Mouse (Mus musculus): ENCODE results near the gene Tenm4.

DNA sequence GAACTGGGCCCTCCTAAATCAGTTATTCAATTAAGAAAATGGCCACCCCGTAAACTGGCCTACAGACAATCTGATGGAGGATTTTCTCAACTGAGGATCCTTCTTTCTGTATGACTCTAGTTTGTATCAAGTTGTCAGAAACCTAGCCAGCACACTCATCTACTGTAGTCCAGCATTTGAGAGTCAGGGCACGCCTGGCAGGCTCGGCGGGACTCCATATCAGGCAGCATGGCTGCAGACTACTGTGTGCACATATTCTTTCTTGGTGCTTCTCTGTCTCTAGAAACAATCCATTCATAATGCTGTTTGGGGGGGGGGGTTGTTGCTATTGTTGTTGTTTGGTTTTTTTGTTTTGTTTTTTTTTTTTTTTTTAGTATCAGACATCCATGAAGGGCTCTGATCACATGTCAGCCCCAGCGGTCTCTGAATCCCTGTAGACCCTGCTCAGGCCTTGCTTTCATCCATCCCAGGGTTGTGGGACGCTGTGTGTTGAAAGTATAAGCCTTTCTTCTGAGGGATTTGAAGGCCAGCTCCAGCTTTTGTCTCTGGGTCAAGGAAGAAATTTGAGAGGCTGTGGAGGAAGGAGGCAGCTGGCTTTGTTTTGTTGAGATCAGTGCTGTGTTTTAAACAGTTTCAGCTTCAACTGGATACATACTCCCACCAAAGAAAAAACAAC is 220.9 kb downstream of the Tenm4 start:
- TF ChIP-seq ZC3H11A (IDR thresholded peaks at IDR 0.05; ENCODE audit: low read depth, low read length) (no peak), JUND (conservative IDR thresholded peaks at IDR 0.05; ENCODE audit: low read depth, low read length) (no peak), CTCF (conservative IDR thresholded peaks at IDR 0.05 in 1 of 2, IDR thresholded peaks at IDR 0.05 in 1 of 2; ENCODE audit: low read depth in 2 of 2, low read length in 2 of 2) (no peak), POLR2A (IDR thresholded peaks at IDR 0.05; ENCODE audit: low read depth, low read length) (no peak), MAX (IDR thresholded peaks at IDR 0.05; ENCODE audit: low read length) (no peak), EP300 (IDR thresholded peaks at IDR 0.05; ENCODE audit: low read length) (no peak), CHD1 (IDR thresholded peaks at IDR 0.05; ENCODE audit: low read depth, low read length) (no peak), E2F4 (IDR thresholded peaks at IDR 0.05; ENCODE audit: insufficient replicate concordance, low read depth, low read length) (no peak), ZKSCAN1 (IDR thresholded peaks at IDR 0.05; ENCODE audit: borderline replicate concordance, low read depth, low read length) (no peak), MXI1 (IDR thresholded peaks at IDR 0.05; ENCODE audit: low read depth, low read length) (no peak), POLR2AphosphoS2 (IDR thresholded peaks at IDR 0.05; ENCODE audit: low read depth, low read length) (no peak), MAZ (IDR thresholded peaks at IDR 0.05; ENCODE audit: low read depth, low read length) (no peak)

Measured in CH12.LX (cell line).